Mouse (Mus musculus): Measurements from ENCODE around the gene Dlgap3. TPM values are rescaled to one million over a fixed set of nuclear protein-coding genes. Genes with fewer than 3 reads are reported as not detected.

The Dlgap3 gene
- polyA plus RNA-seq, 1 experiment from 2014 or later = 22.3 TPM

- Histone ChIP-seq H3K36me3 (ENCODE audit: control insufficient read depth, insufficient read depth, low read length) (no peaks in the 10 kb centered on the region), H3K9ac (replicated peaks; ENCODE audit: low read length) (no peak overlapping the region; the same call in 1 of the 2 replicates), H3K9me3 (ENCODE audit: control insufficient read depth, low read length) (no peaks in the 10 kb centered on the region), H3K27ac (replicated peaks; ENCODE audit: low read depth, low read length) (no peak overlapping the region), H3K4me1 (ENCODE audit: control insufficient read depth, insufficient read depth, low read length) (peaks cover 36% of the 10 kb centered on the region), H3K27me3 (ENCODE audit: control insufficient read depth, insufficient read depth, low read length) (peaks cover 4% of the 10 kb centered on the region; the same call in 1 of the 2 replicates), H3K4me3 (replicated peaks; ENCODE audit: low read depth, low read length) (no peak overlapping the region), H3K4me2 (ENCODE audit: low read length) (peak overlapping the region; percentile 97; the same call in 1 of the 2 replicates)
- WGBS = 56% methylated on average over 4 of the region's 4 CpGs
- DNase-seq = no peak
- no peak for ATAC-seq (ENCODE audit: low FRiP score, low TSS enrichment)
These were observed 2.4 kb downstream of the Dlgap3 start for GRCm38 (mm10) chr4:127171341-127171905.

GRCm38 (mm10) chr4:127172119-127172518 lies 3.1 kb downstream of the Dlgap3 start:
- DNase-seq (no peak), ATAC-seq (ENCODE audit: low FRiP score, low TSS enrichment) (no peak)
- Histone ChIP-seq H3K4me2 (ENCODE audit: low read length) (no peak overlapping the region), H3K9me3 (ENCODE audit: control insufficient read depth, low read length) (no peaks in the 10 kb centered on the region), H3K4me3 (replicated peaks; ENCODE audit: low read depth, low read length) (no peak overlapping the region), H3K9ac (replicated peaks; ENCODE audit: low read length) (no peak overlapping the region), H3K4me1 (ENCODE audit: control insufficient read depth, insufficient read depth, low read length) (peaks cover 36% of the 10 kb centered on the region), H3K27ac (replicated peaks; ENCODE audit: low read depth, low read length) (no peak overlapping the region), H3K27me3 (ENCODE audit: control insufficient read depth, insufficient read depth, low read length) (peaks cover 3% of the 10 kb centered on the region; the same call in 1 of the 2 replicates), H3K36me3 (ENCODE audit: control insufficient read depth, insufficient read depth, low read length) (no peaks in the 10 kb centered on the region)
- 10% methylated on average over 7 of the region's 7 CpGs for WGBS

- Histone ChIP-seq H3K27me3 (ENCODE audit: control insufficient read depth, insufficient read depth, low read length) (no peaks in the 10 kb centered on the region; the same call in 1 of the 2 replicates), H3K27ac (replicated peaks; ENCODE audit: low read depth, low read length) (no peak overlapping the region), H3K4me1 (ENCODE audit: control insufficient read depth, insufficient read depth, low read length) (peaks cover 35% of the 10 kb centered on the region), H3K9me3 (ENCODE audit: control insufficient read depth, low read length) (no peaks in the 10 kb centered on the region), H3K4me3 (replicated peaks; ENCODE audit: low read depth, low read length) (no peak overlapping the region), H3K36me3 (ENCODE audit: control insufficient read depth, insufficient read depth, low read length) (no peaks in the 10 kb centered on the region), H3K9ac (replicated peaks; ENCODE audit: low read length) (peak overlapping the region; percentile 3; the same call in 1 of the 2 replicates), H3K4me2 (ENCODE audit: low read length) (0 out of 2 replicates have a peak overlapping the region, but pooled peaks have one; percentile 27)
- ATAC-seq (ENCODE audit: low FRiP score, low TSS enrichment) (no peak), DNase-seq (no peak)
- 66% methylated on average over 4 of the region's 4 CpGs for whole genome bisulfite sequencing
These were observed 3.6 kb downstream of the Dlgap3 start for GRCm38 (mm10) chr4:127172614-127173013.

- H3K4me1 ChIP-seq (ENCODE audit: control insufficient read depth, insufficient read depth, low read length) = peaks cover 30% of the 10 kb centered on the region
- H3K27ac ChIP-seq (replicated peaks; ENCODE audit: low read depth, low read length) = no peak overlapping the region
- no peaks in the 10 kb centered on the region for H3K9me3 ChIP-seq (ENCODE audit: control insufficient read depth, low read length)
- no peak overlapping the region for H3K9ac ChIP-seq (replicated peaks; ENCODE audit: low read length)
- peak overlapping the region; percentile 27; the same call in 1 of the 2 replicates for H3K4me2 ChIP-seq (ENCODE audit: low read length)
- H3K4me3 ChIP-seq (replicated peaks; ENCODE audit: low read depth, low read length) = no peak overlapping the region
- ATAC-seq (ENCODE audit: low FRiP score, low TSS enrichment) (no peak), DNase-seq (peak; percentile 62)
- no peaks in the 10 kb centered on the region for H3K36me3 ChIP-seq (ENCODE audit: control insufficient read depth, insufficient read depth, low read length)
- H3K27me3 ChIP-seq (ENCODE audit: control insufficient read depth, insufficient read depth, low read length) = no peaks in the 10 kb centered on the region
- 3% methylated on average over 8 of the region's 8 CpGs for WGBS
These were observed 4.5 kb downstream of the Dlgap3 start for GRCm38 (mm10) chr4:127173461-127173860.

- Histone ChIP-seq H3K4me3 (replicated peaks; ENCODE audit: low read depth, low read length) (no peak overlapping the region), H3K9ac (replicated peaks; ENCODE audit: low read length) (no peak overlapping the region), H3K9me3 (ENCODE audit: control insufficient read depth, low read length) (no peaks in the 10 kb centered on the region), H3K4me2 (ENCODE audit: low read length) (no peak overlapping the region), H3K36me3 (ENCODE audit: control insufficient read depth, insufficient read depth, low read length) (no peaks in the 10 kb centered on the region), H3K27me3 (ENCODE audit: control insufficient read depth, insufficient read depth, low read length) (no peaks in the 10 kb centered on the region), H3K27ac (replicated peaks; ENCODE audit: low read depth, low read length) (no peak overlapping the region), H3K4me1 (ENCODE audit: control insufficient read depth, insufficient read depth, low read length) (peaks cover 34% of the 10 kb centered on the region)
- WGBS = 64% methylated on average over 8 of the region's 8 CpGs
- ATAC-seq (ENCODE audit: low FRiP score, low TSS enrichment) (no peak), DNase-seq (no peak)
These were observed 5.3 kb downstream of the Dlgap3 start for GRCm38 (mm10) chr4:127174075-127174899.

- no peak overlapping the region for H3K4me2 ChIP-seq (ENCODE audit: low read length)
- DNase-seq (no peak), ATAC-seq (ENCODE audit: low FRiP score, low TSS enrichment) (no peak)
- no peaks in the 10 kb centered on the region for H3K9me3 ChIP-seq (ENCODE audit: control insufficient read depth, low read length)
- WGBS = 62% methylated on average over 4 of the region's 4 CpGs
- no peaks in the 10 kb centered on the region for H3K27me3 ChIP-seq (ENCODE audit: control insufficient read depth, insufficient read depth, low read length)
- H3K36me3 ChIP-seq (ENCODE audit: control insufficient read depth, insufficient read depth, low read length) = no peaks in the 10 kb centered on the region
- no peak overlapping the region for H3K4me3 ChIP-seq (replicated peaks; ENCODE audit: low read depth, low read length)
- no peak overlapping the region for H3K27ac ChIP-seq (replicated peaks; ENCODE audit: low read depth, low read length)
- peaks cover 37% of the 10 kb centered on the region for H3K4me1 ChIP-seq (ENCODE audit: control insufficient read depth, insufficient read depth, low read length)
- H3K9ac ChIP-seq (replicated peaks; ENCODE audit: low read length) = no peak overlapping the region
These were observed 5.9 kb downstream of the Dlgap3 start for GRCm38 (mm10) chr4:127174900-127175278.

- H3K4me2 ChIP-seq (ENCODE audit: low read length) = no peak overlapping the region
- 83% methylated on average over 11 of the region's 11 CpGs for WGBS
- ATAC-seq (ENCODE audit: low FRiP score, low TSS enrichment) = no peak
These were observed 9.0 kb downstream of the Dlgap3 start for GRCm38 (mm10) chr4:127177961-127178360.

GRCm38 (mm10) chr4:127178671-127179070 lies 9.7 kb downstream of the Dlgap3 start:
- DNase-seq (no peak), ATAC-seq (ENCODE audit: low FRiP score, low TSS enrichment) (no peak)
- H3K9me3 ChIP-seq (ENCODE audit: control insufficient read depth, low read length) = no peaks in the 10 kb centered on the region
- H3K4me2 ChIP-seq (ENCODE audit: low read length) = no peak overlapping the region
- peaks cover 12% of the 10 kb centered on the region for H3K4me1 ChIP-seq (ENCODE audit: control insufficient read depth, insufficient read depth, low read length)
- H3K27ac ChIP-seq (replicated peaks; ENCODE audit: low read depth, low read length) = no peak overlapping the region
- no peak overlapping the region for H3K9ac ChIP-seq (replicated peaks; ENCODE audit: low read length)
- H3K27me3 ChIP-seq (ENCODE audit: control insufficient read depth, insufficient read depth, low read length) = no peaks in the 10 kb centered on the region
- H3K36me3 ChIP-seq (ENCODE audit: control insufficient read depth, insufficient read depth, low read length) = no peaks in the 10 kb centered on the region
- 50% methylated on average over 9 of the region's 9 CpGs for WGBS
- no peak overlapping the region for H3K4me3 ChIP-seq (replicated peaks; ENCODE audit: low read depth, low read length)

More at GRCm38 (mm10) chr4:127177961-127178360, 9.0 kb downstream of the Dlgap3 start:
- H3K27me3 ChIP-seq (ENCODE audit: control insufficient read depth, insufficient read depth, low read length) = no peaks in the 10 kb centered on the region
- no peak for DNase-seq
- H3K9ac ChIP-seq (replicated peaks; ENCODE audit: low read length) = no peak overlapping the region
- no peak overlapping the region for H3K27ac ChIP-seq (replicated peaks; ENCODE audit: low read depth, low read length)
- H3K36me3 ChIP-seq (ENCODE audit: control insufficient read depth, insufficient read depth, low read length) = no peaks in the 10 kb centered on the region
- no peak overlapping the region for H3K4me3 ChIP-seq (replicated peaks; ENCODE audit: low read depth, low read length)
- H3K9me3 ChIP-seq (ENCODE audit: control insufficient read depth, low read length) = no peaks in the 10 kb centered on the region
- H3K4me1 ChIP-seq (ENCODE audit: control insufficient read depth, insufficient read depth, low read length) = peaks cover 19% of the 10 kb centered on the region

Measured in midbrain, embryonic 14.5 days (tissue).